Mouse (Mus musculus): ENCODE measurements around the gene St3gal2. TPM values are rescaled to one million over a fixed set of nuclear protein-coding genes. Genes with fewer than 3 reads are reported as not detected.
A peak's percentile ranks its signal among the peaks of the same experiment; 100 is the strongest.

The St3gal2 gene
- polyA plus RNA-seq, 1 experiment from 2014 or later: 25.8 TPM

DNA sequence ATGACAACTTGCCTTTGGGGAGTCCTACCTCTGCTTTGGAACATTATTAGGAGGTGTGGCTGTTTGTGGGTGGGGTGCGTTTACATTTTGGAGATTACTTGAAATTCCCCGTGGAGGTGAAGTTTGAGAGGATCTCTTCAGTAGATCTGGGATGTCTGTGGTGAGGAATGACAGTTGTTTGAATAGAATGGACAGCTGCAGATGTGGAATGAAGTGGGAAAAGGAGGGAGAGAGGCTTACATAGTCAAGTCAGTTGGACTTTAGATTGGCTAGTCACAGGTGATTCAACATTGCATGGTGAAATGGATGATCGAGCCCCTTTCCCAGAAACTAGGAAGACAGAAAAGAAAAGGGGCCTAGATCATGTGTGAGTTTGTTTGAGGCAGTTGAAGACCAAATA, 12.7 kb downstream of the St3gal2 start:
- 87% methylated on average over 3 of the region's 3 CpGs for WGBS

DNA sequence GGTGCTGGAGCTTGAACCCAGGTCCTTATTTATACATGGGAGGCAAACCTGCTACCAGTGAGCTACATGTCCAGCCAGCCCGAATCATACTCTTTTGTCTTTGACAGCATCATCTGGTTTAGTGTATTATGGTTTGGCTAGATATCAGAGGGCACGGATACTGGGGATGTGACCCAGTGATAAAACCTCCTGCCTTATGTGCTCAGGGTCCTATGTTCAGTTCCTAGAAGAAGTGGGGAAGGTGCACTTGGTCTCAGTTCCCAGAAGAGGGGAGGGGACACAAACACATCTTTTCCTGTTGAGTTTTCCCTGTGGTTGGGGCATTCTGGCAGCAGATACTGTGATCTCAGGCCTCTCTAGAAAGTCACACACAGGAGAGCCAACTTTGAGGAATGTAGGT, 13.6 kb downstream of the St3gal2 start:
- ATAC-seq (replicated peaks): no peak
- H3K4me2 ChIP-seq (replicated peaks): no peak overlapping the region
- H3K9me3 ChIP-seq: no peaks in the 10 kb centered on the region
- WGBS: 93% methylated on average over 2 of the region's 2 CpGs
- no peak overlapping the region for H3K27ac ChIP-seq (replicated peaks)
- H3K9ac ChIP-seq (replicated peaks): no peak overlapping the region
- peaks cover 8% of the 10 kb centered on the region; the same call in 1 of the 2 replicates for H3K4me1 ChIP-seq
- no peaks in the 10 kb centered on the region for H3K27me3 ChIP-seq
- H3K36me3 ChIP-seq: no peaks in the 10 kb centered on the region
- H3K4me3 ChIP-seq: no peak overlapping the region

More for the DNA sequence above, 12.7 kb downstream of the St3gal2 start:
- H3K4me2 ChIP-seq (replicated peaks): no peak overlapping the region
- H3K4me3 ChIP-seq: no peak overlapping the region
- no peaks in the 10 kb centered on the region for H3K9me3 ChIP-seq
- H3K27me3 ChIP-seq: no peaks in the 10 kb centered on the region
- H3K4me1 ChIP-seq: peaks cover 8% of the 10 kb centered on the region; the same call in 1 of the 2 replicates
- no peaks in the 10 kb centered on the region for H3K36me3 ChIP-seq
- H3K27ac ChIP-seq (replicated peaks): no peak overlapping the region
- H3K9ac ChIP-seq (replicated peaks): no peak overlapping the region
- ATAC-seq (replicated peaks): no peak

DNA sequence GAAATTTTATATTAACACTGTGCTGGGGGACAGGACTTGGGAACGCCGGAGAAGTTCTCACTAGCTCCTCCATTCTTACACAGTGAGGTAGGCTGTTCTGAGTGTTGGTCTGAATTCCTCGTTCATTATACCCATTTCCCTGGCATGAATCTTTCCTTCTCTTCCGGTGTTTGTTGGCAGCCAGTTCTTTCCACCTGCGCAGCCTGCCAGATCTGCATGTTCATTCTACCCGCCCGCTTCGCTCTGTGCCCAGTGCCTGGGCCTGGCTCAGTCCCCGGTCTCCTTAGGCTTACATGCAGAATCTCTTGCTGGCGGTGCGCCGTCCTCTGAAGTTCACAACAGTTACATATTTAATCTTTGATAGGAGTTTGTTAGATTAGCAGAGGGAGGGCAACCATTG, 16.5 kb downstream of the St3gal2 start:
- no peak overlapping the region for H3K4me2 ChIP-seq (replicated peaks)
- peaks cover 14% of the 10 kb centered on the region for H3K4me1 ChIP-seq
- no peaks in the 10 kb centered on the region for H3K9me3 ChIP-seq
- WGBS: 78% methylated on average over 12 of the region's 12 CpGs
- no peak overlapping the region for H3K9ac ChIP-seq (replicated peaks)
- ATAC-seq (replicated peaks): no peak
- no peaks in the 10 kb centered on the region for H3K36me3 ChIP-seq
- no peaks in the 10 kb centered on the region for H3K27me3 ChIP-seq
- no peak overlapping the region for H3K4me3 ChIP-seq
- H3K27ac ChIP-seq (replicated peaks): no peak overlapping the region

- no peak overlapping the region for H3K4me2 ChIP-seq (replicated peaks)
- ATAC-seq (replicated peaks): no peak
- WGBS: 67% methylated on average over 6 of the region's 6 CpGs
- H3K9ac ChIP-seq (replicated peaks): no peak overlapping the region
- H3K27me3 ChIP-seq: no peaks in the 10 kb centered on the region
- H3K27ac ChIP-seq (replicated peaks): no peak overlapping the region
- H3K4me3 ChIP-seq: no peak overlapping the region
- no peaks in the 10 kb centered on the region for H3K9me3 ChIP-seq
- H3K4me1 ChIP-seq: peaks cover 14% of the 10 kb centered on the region
- no peaks in the 10 kb centered on the region for H3K36me3 ChIP-seq
These were observed 19.3 kb downstream of the St3gal2 start for GRCm38 (mm10) chr8:110938882-110939589.

DNA sequence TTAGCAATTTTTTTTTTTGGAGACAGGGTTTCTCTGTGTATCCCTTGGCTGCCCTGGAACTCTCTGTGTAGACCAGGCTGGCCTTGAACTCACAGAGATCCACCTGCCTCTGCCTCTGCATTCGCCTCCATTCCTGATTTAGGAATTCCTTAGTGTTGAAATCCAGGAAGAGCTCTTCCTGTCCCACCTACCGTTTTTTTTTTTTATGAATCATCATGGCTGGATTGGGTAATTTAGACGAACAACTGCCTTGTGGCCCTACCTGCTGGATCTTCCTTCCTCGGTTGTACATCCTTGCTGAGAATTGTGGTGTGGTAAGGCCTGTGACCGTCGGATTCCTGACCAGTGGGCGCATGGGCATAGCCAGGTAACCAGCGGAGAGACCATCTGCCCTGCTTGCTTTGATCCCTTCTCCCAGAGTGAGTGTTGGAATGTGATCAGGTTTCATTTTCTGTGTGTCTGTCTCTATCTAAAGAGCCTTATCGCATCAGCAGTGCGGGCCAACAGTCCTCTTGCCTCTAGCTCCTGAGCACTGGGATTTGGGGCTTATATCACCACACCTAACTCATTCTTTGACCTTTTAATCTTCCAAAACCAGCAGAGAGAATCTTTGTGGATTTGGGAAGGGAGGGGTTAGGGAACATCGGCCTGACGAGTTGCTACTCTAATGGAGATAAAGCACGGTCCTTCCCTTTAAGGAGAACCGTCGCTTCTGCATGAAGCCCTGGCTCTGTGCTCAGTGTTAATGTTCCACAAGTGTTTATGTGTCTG, 21.1 kb downstream of the St3gal2 start:
- WGBS: 90% methylated on average over 15 of the region's 15 CpGs
- H3K4me1 ChIP-seq: peaks cover 14% of the 10 kb centered on the region
- H3K27ac ChIP-seq (replicated peaks): no peak overlapping the region
- ATAC-seq (replicated peaks): no peak
- H3K9me3 ChIP-seq: no peaks in the 10 kb centered on the region
- H3K9ac ChIP-seq (replicated peaks): no peak overlapping the region
- H3K36me3 ChIP-seq: no peaks in the 10 kb centered on the region
- H3K4me3 ChIP-seq: no peak overlapping the region
- no peak overlapping the region for H3K4me2 ChIP-seq (replicated peaks)
- H3K27me3 ChIP-seq: no peaks in the 10 kb centered on the region

DNA sequence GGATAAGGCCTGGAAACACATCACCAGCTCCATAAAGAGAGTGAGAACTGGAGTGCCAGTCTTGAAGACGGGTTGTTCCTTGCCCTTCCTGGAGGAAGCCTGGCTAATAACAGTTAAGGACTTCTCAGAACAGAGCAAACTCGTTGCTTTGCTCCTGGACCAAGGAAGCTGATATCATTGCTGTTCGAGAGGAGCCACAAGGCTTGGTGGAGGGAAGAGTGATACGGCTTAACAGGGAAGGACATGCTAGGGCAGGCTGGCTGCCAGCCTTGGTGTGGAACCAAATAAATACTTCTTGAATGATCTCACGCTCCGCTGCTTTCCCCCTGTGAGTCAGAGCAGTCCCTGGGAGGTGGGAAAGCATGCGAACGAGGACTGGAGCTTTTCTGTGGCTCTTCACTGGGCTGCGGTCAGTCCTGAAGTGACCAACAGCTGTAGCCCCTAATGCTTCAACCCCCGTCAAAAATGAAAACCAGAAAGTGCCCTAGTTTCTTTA, 21.8 kb downstream of the St3gal2 start:
- Histone ChIP-seq H3K27ac (replicated peaks) (no peak overlapping the region), H3K9ac (replicated peaks) (no peak overlapping the region), H3K27me3 (no peaks in the 10 kb centered on the region), H3K4me1 (peaks cover 11% of the 10 kb centered on the region), H3K4me2 (replicated peaks) (no peak overlapping the region), H3K9me3 (no peaks in the 10 kb centered on the region), H3K4me3 (no peak overlapping the region), H3K36me3 (no peaks in the 10 kb centered on the region)
- 48% methylated on average over 10 of the region's 10 CpGs for WGBS
- ATAC-seq (replicated peaks): no peak

DNA sequence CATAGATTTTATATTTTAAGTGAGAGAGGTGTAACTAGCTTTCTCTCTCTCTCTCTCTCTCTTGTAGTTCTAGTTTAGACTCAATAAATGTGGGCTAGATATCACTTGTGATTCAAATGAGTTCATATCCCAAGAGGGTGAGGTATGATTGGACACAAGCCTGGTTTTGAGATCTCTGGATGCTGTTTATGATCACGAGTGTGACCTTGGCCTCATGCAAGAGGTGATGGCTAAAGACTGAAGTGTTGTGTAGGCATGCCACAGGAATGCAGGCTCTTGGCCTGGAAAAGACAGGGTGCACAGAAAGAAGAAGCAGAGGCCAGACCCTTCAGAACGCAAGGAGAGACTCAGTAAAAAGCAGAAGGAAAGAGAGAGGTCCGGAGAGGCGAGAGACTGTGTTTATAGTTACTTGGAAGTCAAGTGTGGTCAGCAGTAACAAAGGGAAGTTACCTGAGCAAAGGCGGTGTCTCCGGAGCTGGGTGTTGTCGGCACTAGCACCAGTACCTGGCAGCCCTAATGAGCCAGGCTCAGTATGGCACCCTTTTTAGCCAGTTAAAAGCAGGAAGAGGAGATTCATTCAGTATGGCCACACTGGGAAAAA, 24.7 kb downstream of the St3gal2 start:
- ATAC-seq (replicated peaks): no peak
- 92% methylated on average over 7 of the region's 7 CpGs for WGBS
- H3K4me2 ChIP-seq (replicated peaks): no peak overlapping the region
- H3K9me3 ChIP-seq: no peaks in the 10 kb centered on the region
- H3K4me1 ChIP-seq: no peaks in the 10 kb centered on the region
- no peaks in the 10 kb centered on the region for H3K27me3 ChIP-seq
- no peak overlapping the region for H3K4me3 ChIP-seq
- H3K36me3 ChIP-seq: no peaks in the 10 kb centered on the region
- no peak overlapping the region for H3K9ac ChIP-seq (replicated peaks)
- H3K27ac ChIP-seq (replicated peaks): no peak overlapping the region

- H3K36me3 ChIP-seq: no peaks in the 10 kb centered on the region
- H3K27me3 ChIP-seq: no peaks in the 10 kb centered on the region
- H3K27ac ChIP-seq (replicated peaks): no peak overlapping the region
- H3K4me2 ChIP-seq (replicated peaks): no peak overlapping the region
- WGBS: 81% methylated on average over 4 of the region's 4 CpGs
- H3K9ac ChIP-seq (replicated peaks): no peak overlapping the region
- H3K4me1 ChIP-seq: no peaks in the 10 kb centered on the region
- H3K4me3 ChIP-seq: no peak overlapping the region
- no peak for ATAC-seq (replicated peaks)
- no peaks in the 10 kb centered on the region for H3K9me3 ChIP-seq
These were observed 26.0 kb downstream of the St3gal2 start for GRCm38 (mm10) chr8:110945716-110946115.

DNA sequence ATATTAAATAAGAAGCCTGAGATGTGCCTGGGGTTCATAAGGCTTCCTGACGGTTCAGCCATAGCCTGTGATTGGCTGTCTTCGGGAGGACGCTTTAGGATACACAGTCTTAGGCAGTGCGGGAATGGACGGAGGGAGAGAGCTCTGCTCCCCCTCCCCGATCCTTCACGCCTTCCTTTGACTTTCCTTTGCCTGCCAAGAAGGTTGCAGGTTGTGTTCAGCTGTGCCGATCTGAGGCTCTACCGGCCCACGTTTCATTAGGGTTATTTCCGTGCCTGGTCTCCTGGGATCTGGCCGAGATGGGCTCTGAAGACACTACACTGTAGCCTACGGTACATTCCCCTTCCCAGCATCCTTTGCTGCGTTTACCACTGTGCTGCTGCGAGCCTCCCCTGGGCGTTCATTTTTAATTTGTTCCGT, 30.4 kb downstream of the St3gal2 start:
- no peak overlapping the region for H3K4me2 ChIP-seq (replicated peaks)
- H3K27me3 ChIP-seq: no peaks in the 10 kb centered on the region
- no peaks in the 10 kb centered on the region for H3K4me1 ChIP-seq
- H3K9ac ChIP-seq (replicated peaks): no peak overlapping the region
- H3K9me3 ChIP-seq: no peaks in the 10 kb centered on the region
- WGBS: 86% methylated on average over 17 of the region's 17 CpGs
- H3K4me3 ChIP-seq: no peak overlapping the region
- ATAC-seq (replicated peaks): no peak
- no peak overlapping the region for H3K27ac ChIP-seq (replicated peaks)
- no peaks in the 10 kb centered on the region for H3K36me3 ChIP-seq

DNA sequence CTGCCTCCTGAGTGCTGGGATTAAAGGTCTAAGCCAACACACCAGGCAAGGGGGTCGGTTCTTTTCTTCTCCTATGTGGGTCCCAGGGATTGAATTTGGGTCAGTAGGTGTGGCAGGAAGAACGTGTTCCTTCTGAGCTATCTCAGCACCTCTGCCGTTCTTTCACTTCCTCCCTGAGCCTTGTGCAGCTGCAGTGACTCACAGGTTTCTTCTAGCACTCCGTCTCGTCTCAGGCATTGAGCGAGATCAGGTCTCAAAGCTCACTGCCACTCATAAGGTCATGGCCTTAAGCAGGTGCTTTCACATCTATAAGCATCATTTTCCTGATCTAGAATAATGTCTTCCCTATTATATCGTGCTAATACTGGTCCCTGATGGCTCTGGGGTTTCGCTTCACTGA, 35.1 kb downstream of the St3gal2 start:
- Histone ChIP-seq H3K36me3 (peaks cover 18% of the 10 kb centered on the region), H3K27me3 (no peaks in the 10 kb centered on the region), H3K9ac (replicated peaks) (no peak overlapping the region), H3K4me3 (no peak overlapping the region), H3K4me2 (replicated peaks) (no peak overlapping the region), H3K27ac (replicated peaks) (no peak overlapping the region), H3K9me3 (no peaks in the 10 kb centered on the region), H3K4me1 (no peaks in the 10 kb centered on the region)
- ATAC-seq (replicated peaks): no peak
- WGBS: 88% methylated on average over 8 of the region's 8 CpGs

DNA sequence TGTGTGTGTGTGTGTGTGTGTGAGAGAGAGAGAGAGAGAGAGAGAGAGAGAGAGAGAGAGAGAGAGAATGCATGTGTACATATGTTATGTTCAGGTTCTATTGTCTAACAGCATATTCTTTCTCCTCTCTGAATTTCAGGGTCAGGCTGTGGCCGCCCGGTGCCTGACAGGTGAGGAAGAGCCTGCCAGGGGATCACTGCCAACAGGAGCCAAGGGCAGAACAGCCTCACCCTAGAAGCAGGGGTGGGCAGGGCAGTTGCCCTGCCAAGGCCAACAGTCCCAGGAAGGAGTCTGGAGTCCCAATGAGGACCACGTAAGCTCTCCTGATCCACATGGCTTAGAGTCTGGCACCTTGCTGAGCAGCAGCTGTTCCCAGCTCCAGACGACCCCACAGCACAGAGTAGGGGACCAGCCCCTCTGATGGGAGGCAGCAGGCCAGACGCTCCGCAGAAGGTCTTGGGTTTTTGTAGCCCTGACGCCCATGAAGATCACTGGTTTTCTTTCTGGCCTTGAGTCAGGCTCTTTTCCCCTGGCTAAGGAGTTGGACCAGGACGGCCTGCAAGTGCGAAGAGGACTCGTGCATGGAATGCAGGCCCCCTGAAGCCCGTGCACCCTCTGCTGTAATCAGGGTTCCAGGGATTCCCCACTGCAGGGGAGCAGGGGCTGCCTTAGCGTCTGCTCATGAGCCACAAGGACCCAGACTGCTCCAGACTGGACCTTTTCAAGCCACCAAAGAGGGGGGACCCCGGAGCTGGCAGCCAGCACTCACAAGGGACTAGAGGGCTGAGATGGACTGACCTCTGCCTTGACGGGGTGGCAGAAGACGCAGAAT, 37.1 kb downstream of the St3gal2 start:
- no peak overlapping the region for H3K4me3 ChIP-seq
- peaks cover 18% of the 10 kb centered on the region for H3K36me3 ChIP-seq
- H3K9ac ChIP-seq (replicated peaks): no peak overlapping the region
- ATAC-seq (replicated peaks): 0 out of 2 replicates have a peak, but pooled peaks have one; percentile 53
- H3K4me1 ChIP-seq: no peaks in the 10 kb centered on the region
- peak overlapping the region; percentile 46; the same call in 1 of the 2 replicates for H3K27ac ChIP-seq (replicated peaks)
- H3K9me3 ChIP-seq: no peaks in the 10 kb centered on the region
- 85% methylated on average over 15 of the region's 15 CpGs for WGBS
- no peaks in the 10 kb centered on the region for H3K27me3 ChIP-seq
- H3K4me2 ChIP-seq (replicated peaks): no peak overlapping the region

Data from forebrain, embryonic 15.5 days (tissue).